Mouse (Mus musculus) liver, adult 2 months (tissue): Measurements from ENCODE around the gene Gm21885. TPM values are rescaled to one million over a fixed set of nuclear protein-coding genes. Genes with fewer than 3 reads are reported as not detected.

Source experiments
- DNase-seq: peaks from one replicate; pipeline ENCODE4 v3.0.0-alpha.2; 2011; ENCODE audit warnings: low read depth, low spot score; ENCODE audit errors: extremely low read depth
- H3K27ac ChIP-seq: fragments of 200-500 bp; replicated peaks from 2 replicates; pipeline ENCODE4 v1.5.1; 2012; ENCODE audit warnings: low read depth, mild to moderate bottlenecking, control low read depth, inconsistent platforms, low read length; ENCODE audit not compliant: insufficient read depth
- H3K27me3 ChIP-seq: fragments of 200-500 bp; 2 replicates; pipeline ENCODE4 v1.6.1; 2012; ENCODE audit warnings: mild to moderate bottlenecking, moderate library complexity, low read length, inconsistent platforms; ENCODE audit not compliant: control insufficient read depth, insufficient read depth
- H3K36me3 ChIP-seq: fragments of 200-500 bp; 2 replicates; pipeline ENCODE4 v1.6.1; 2012; ENCODE audit warnings: low read length, inconsistent platforms; ENCODE audit not compliant: control insufficient read depth, insufficient read depth
- H3K4me1 ChIP-seq: fragments of 200-500 bp; 2 replicates; pipeline ENCODE4 v1.6.1; 2011; ENCODE audit warnings: low read length; ENCODE audit not compliant: control insufficient read depth, insufficient read depth
- H3K4me3 ChIP-seq: fragments of 200-500 bp; 2 replicates; pipeline ENCODE4 v1.5.1; 2011; ENCODE audit warnings: low read depth, mild to moderate bottlenecking, control low read depth, low read length, moderate library complexity; ENCODE audit not compliant: insufficient read depth
- H3K79me2 ChIP-seq: fragments of 200-500 bp; 2 replicates; pipeline ENCODE4 v1.6.1; 2012; ENCODE audit warnings: inconsistent platforms, mild to moderate bottlenecking, low read length, moderate library complexity; ENCODE audit not compliant: control insufficient read depth, insufficient read depth
- H3K9ac ChIP-seq: fragments of 200-500 bp; 2 replicates; pipeline ENCODE4 v1.6.1; 2012; ENCODE audit warnings: low read depth, mild to moderate bottlenecking, control low read depth, inconsistent platforms, low read length
- CTCF ChIP-seq: fragments of 200-500 bp; IDR thresholded peaks from 2 replicates; pipeline ENCODE4 v1.5.1; 2011; ENCODE audit warnings: low read depth, low read length, control low read depth
- POLR2A ChIP-seq: fragments of 200-500 bp; IDR thresholded peaks from 2 replicates; pipeline ENCODE4 v1.6.1; 2011; ENCODE audit warnings: low read length, control low read depth; ENCODE audit not compliant: insufficient read depth; ENCODE audit errors: extremely low read depth
- WGBS: fragments of 180-500 bp; shearing (Covaris S2); methylation state at CpG from one replicate; pipeline ENCODE4 v1.1.7; 2018; 5-methylcytosine and 5-hydroxymethylcytosine counted together
- polyA plus RNA-seq: library from polyadenylated mRNA; depleted of rRNA; stranded (reverse); fragments of >200 nt; gene quantifications from 2 replicates; pipeline ENCODE4 v1.2.3, GENCODE M21; 2012; rRNA removed
- total RNA-seq: library from RNA; depleted of rRNA; stranded (reverse); fragments of >200 nt; gene quantifications from 2 replicates; pipeline ENCODE4 v1.2.3, GENCODE M21; 2014; rRNA removed

The Gm21885 gene
- total RNA-seq = 0.67 TPM in 1 of 2 replicates, not detected in the other
- 0.16 and 0.49 TPM in 2 replicates for polyA plus RNA-seq

DNA sequence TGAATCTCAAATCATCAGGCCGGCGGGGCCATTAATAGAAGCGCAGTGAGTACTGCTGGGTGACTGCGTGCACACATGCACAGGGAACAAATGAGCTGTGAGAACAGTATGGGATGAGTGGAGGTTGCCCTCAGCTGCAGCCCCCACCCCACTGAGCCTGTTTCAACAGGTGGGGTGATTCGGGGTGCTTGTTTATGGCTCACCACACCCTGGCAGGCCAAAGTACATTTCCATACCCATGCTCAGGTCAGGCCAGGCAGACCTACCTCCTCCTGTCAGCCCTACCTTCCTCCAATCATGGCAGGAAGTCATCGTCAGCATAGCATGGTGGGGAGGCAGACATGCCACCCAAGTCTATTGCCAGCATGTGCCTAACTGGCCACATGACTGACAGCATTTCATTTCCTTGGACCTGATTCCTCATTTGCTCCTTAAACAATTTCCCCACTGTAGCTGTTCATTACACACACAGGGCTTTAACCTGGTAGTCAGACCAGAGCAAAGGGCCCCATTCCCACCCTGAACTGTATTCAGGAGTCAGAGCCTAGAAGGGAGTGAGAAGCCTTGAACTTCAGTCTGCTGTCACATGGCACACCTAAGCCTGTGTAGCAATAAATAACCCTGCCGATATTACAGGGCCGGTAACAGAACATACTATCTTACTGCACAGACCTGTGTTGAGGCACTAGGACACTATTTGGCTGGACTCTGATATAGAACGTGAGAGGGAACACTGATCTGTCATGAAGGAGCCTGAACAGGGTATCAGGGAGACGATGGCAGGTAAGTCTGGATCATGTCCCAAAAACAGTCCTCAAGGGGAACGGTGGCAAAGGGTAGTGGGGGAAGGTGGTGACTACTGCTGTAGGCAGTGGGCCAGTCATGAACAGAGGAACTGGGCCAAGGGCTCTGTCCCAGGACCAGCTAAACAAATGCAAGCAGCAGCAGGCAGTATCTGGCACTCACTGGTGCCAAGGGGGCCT is at the start of gene Gm21885:
Gene Gm21885, plus strand, starts transcription at position 675 of the 983 bp plus-strand sequence.
- Histone ChIP-seq H3K4me1 (peaks cover 19% of the 10 kb centered on the region), H3K27me3 (no peaks in the 10 kb centered on the region), H3K36me3 (peaks cover 12% of the 10 kb centered on the region), H3K4me3 (no peak within 1 kb of the TSS), H3K27ac (peak within 1 kb of the TSS; percentile 53), H3K79me2 (no peaks in the 10 kb centered on the region), H3K9ac (0 out of 2 replicates have a peak within 1 kb of the TSS, but pooled peaks have one; percentile 6)
- no peak for TF ChIP-seq CTCF
- no peak for TF ChIP-seq POLR2A
- WGBS = 46% methylated on average over 11 of the region's 11 CpGs
- peak; percentile 87 for DNase-seq

DNA sequence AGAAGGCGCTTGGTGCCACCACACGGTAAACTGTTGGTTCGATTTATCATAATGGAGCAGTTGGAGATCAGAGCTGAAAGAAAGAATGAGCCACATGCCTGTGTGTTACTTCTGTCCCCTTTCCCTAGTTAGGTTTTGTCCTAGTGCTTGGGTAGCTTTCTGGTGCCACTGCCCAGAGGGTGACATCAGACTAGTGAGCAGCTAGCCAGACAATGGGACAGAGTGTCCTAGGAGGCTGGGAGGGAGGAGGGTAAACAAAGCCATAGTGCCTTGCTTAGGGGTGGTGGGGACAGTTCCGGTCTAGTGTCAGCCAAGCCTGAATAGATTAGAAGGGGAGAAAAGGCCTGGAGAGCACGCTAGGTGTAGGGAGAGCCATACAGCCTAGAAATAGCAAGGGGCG is 48.3 kb upstream of the Gm21885 start:
- no peak for DNase-seq
- H3K9ac ChIP-seq = no peak overlapping the region
- H3K79me2 ChIP-seq = no peaks in the 10 kb centered on the region
- no peaks in the 10 kb centered on the region for H3K36me3 ChIP-seq
- H3K4me3 ChIP-seq = no peak overlapping the region
- WGBS = 89% methylated on average over 6 of the region's 6 CpGs
- H3K27ac ChIP-seq = no peak overlapping the region
- no peaks in the 10 kb centered on the region for H3K4me1 ChIP-seq
- TF ChIP-seq CTCF (no peak), POLR2A (no peak)
- no peaks in the 10 kb centered on the region for H3K27me3 ChIP-seq

DNA sequence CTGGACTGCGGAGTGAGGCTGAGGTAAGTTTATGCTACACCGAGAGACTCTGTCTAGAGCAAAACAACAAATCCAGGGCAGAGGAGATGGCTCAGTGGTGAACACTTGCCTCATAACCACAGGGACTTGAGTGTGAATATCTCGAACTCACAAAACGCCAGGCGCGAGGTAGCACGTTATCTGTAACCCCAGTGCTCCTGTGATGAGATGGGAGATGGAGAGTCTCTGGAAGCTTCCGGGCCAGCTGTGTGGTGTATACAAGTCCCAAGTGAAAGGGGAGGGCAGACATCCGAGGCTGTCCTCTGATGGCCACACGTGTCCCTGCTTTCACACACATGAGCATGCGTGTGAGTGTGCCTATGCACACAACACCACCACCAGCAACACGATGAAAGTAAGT is 47.3 kb upstream of the Gm21885 start:
- H3K79me2 ChIP-seq = no peaks in the 10 kb centered on the region
- H3K27me3 ChIP-seq = no peaks in the 10 kb centered on the region
- no peak overlapping the region for H3K9ac ChIP-seq
- TF ChIP-seq POLR2A (no peak), CTCF (no peak)
- H3K27ac ChIP-seq = no peak overlapping the region
- no peak overlapping the region for H3K4me3 ChIP-seq
- no peak for DNase-seq
- H3K4me1 ChIP-seq = no peaks in the 10 kb centered on the region
- 89% methylated on average over 12 of the region's 12 CpGs for WGBS
- no peaks in the 10 kb centered on the region for H3K36me3 ChIP-seq

DNA sequence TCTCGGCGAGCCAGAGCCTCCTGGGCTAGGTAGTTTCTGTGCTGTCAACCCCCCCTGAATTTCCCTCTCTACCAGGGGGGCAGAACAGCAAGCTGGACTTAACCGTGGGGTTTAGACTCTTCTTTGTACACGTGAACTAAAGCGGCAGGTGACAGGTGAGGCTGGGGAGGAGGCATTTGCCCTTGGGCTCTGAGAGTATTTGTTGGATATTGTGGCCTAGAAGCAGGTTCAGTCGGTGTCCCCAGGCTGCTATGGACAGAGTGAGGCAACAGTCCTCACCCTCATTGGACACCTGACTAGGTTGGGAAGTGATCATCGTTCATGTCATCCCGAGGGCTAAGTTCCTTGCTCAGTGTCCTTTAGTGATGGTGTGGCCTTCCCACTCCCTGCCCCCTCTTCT is 46.8 kb upstream of the Gm21885 start:
- H3K27me3 ChIP-seq = no peaks in the 10 kb centered on the region
- no peak overlapping the region for H3K9ac ChIP-seq
- no peak overlapping the region for H3K4me3 ChIP-seq
- no peaks in the 10 kb centered on the region for H3K36me3 ChIP-seq
- no peaks in the 10 kb centered on the region for H3K4me1 ChIP-seq
- 85% methylated on average over 8 of the region's 8 CpGs for WGBS
- no peaks in the 10 kb centered on the region for H3K79me2 ChIP-seq
- H3K27ac ChIP-seq = no peak overlapping the region
- TF ChIP-seq CTCF (no peak), POLR2A (no peak)
- no peak for DNase-seq

DNA sequence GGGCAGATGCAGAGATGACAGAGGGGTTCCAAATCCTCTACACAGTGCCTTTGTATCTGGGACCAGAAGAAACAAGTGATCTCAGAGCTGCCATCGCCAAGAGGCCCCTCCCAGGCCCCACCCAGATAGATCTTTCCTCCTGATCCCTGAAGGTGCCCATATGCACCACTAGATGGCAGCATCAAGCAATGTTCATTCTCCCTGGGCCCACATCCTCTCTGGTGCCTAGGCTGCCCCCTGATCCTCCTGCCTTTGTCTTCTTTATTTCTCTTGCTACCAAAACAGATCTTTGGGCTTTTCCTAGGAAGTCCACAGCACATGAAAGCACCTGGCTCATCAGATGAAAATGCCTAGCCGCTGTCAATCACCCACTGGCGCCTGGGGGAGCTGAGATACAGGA is 45.6 kb upstream of the Gm21885 start:
- Histone ChIP-seq H3K36me3 (no peaks in the 10 kb centered on the region), H3K27me3 (no peaks in the 10 kb centered on the region), H3K4me3 (no peak overlapping the region), H3K27ac (no peak overlapping the region), H3K9ac (no peak overlapping the region), H3K4me1 (no peaks in the 10 kb centered on the region), H3K79me2 (no peaks in the 10 kb centered on the region)
- WGBS = 42% methylated on average over 3 of the region's 3 CpGs
- TF ChIP-seq POLR2A (no peak), CTCF (peak; percentile 90)
- peak; percentile 46 for DNase-seq

DNA sequence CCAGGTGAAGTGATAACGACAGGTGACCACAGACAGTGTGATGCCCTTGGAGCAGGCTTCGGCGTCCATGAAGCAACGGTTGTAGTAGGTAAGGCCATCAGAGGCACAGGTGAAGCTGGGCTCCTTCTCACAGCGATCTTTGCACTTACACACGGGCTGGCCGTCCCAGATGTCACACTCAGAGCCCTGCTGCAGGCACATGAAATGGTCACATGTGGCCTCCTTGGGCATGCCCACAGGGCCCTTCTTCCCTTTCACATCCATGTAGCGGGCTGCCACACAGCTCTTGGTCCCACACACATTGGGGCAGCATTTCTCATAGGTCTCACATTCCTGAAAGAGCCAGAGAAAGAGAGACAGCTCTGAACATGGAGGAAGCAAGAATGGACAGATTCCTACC is 42.9 kb upstream of the Gm21885 start:
- Histone ChIP-seq H3K27me3 (peaks cover 3% of the 10 kb centered on the region; the same call in 1 of the 2 replicates), H3K79me2 (no peaks in the 10 kb centered on the region), H3K36me3 (no peaks in the 10 kb centered on the region), H3K4me1 (no peaks in the 10 kb centered on the region), H3K4me3 (no peak overlapping the region), H3K9ac (no peak overlapping the region), H3K27ac (no peak overlapping the region)
- DNase-seq = no peak
- no peak for TF ChIP-seq POLR2A
- no peak for TF ChIP-seq CTCF
- WGBS = 95% methylated on average over 8 of the region's 8 CpGs
